Mouse (Mus musculus): ENCODE results near the gene Slc28a1. TPM values are rescaled to one million over a fixed set of nuclear protein-coding genes. Genes with fewer than 3 reads are reported as not detected.
"Not testable (repeated sequence)": the region's sequence is repeated elsewhere in the genome, so short reads cannot be mapped to it uniquely, and the experiment has no call there.

Gene Slc28a1
- total and polyA plus RNA-seq, 2 experiments from 2014 or later: 0.12 to 0.48 TPM

GRCm38 (mm10) chr7:81151216-81151615 lies 36.6 kb downstream of the Slc28a1 start:
- H3K27me3 ChIP-seq (ENCODE audit: insufficient read depth, low read length): no peaks in the 10 kb centered on the region
- H3K4me1 ChIP-seq (ENCODE audit: insufficient read depth): no peaks in the 10 kb centered on the region
- H3K4me2 ChIP-seq (ENCODE audit: low read depth): no peak overlapping the region
- DNase-seq (no peak), ATAC-seq (no peak)
- H3K9ac ChIP-seq: no peak overlapping the region
- no peak overlapping the region for H3K4me3 ChIP-seq (ENCODE audit: low read depth, low read length)
- WGBS: 94% methylated on average over 8 of the region's 8 CpGs
- H3K9me3 ChIP-seq (ENCODE audit: low read length): no peaks in the 10 kb centered on the region
- no peaks in the 10 kb centered on the region for H3K36me3 ChIP-seq (ENCODE audit: insufficient read depth)
- no peak for TF ChIP-seq CTCF (IDR thresholded peaks at IDR 0.05; ENCODE audit: low read depth)
- no peak overlapping the region for H3K27ac ChIP-seq (ENCODE audit: low read depth, low read length)

GRCm38 (mm10) chr7:81152306-81152705 lies 37.7 kb downstream of the Slc28a1 start:
- TF ChIP-seq CTCF (IDR thresholded peaks at IDR 0.05; ENCODE audit: low read depth): no peak
- Histone ChIP-seq H3K9me3 (ENCODE audit: low read length) (no peaks in the 10 kb centered on the region), H3K4me2 (ENCODE audit: low read depth) (no peak overlapping the region), H3K27ac (ENCODE audit: low read depth, low read length) (no peak overlapping the region), H3K27me3 (ENCODE audit: insufficient read depth, low read length) (no peaks in the 10 kb centered on the region), H3K4me1 (ENCODE audit: insufficient read depth) (no peaks in the 10 kb centered on the region), H3K36me3 (ENCODE audit: insufficient read depth) (no peaks in the 10 kb centered on the region), H3K4me3 (ENCODE audit: low read depth, low read length) (no peak overlapping the region), H3K9ac (no peak overlapping the region)
- 91% methylated on average over 10 of the region's 10 CpGs for WGBS
- ATAC-seq (no peak), DNase-seq (no peak)

GRCm38 (mm10) chr7:81152826-81153225 lies 38.2 kb downstream of the Slc28a1 start:
- Histone ChIP-seq H3K4me3 (ENCODE audit: low read depth, low read length) (no peak overlapping the region), H3K9ac (no peak overlapping the region), H3K36me3 (ENCODE audit: insufficient read depth) (no peaks in the 10 kb centered on the region), H3K27ac (ENCODE audit: low read depth, low read length) (no peak overlapping the region), H3K4me2 (ENCODE audit: low read depth) (no peak overlapping the region), H3K9me3 (ENCODE audit: low read length) (no peaks in the 10 kb centered on the region), H3K4me1 (ENCODE audit: insufficient read depth) (no peaks in the 10 kb centered on the region), H3K27me3 (ENCODE audit: insufficient read depth, low read length) (no peaks in the 10 kb centered on the region)
- ATAC-seq (no peak), DNase-seq (no peak)
- WGBS: 85% methylated on average over 7 of the region's 7 CpGs
- TF ChIP-seq CTCF (IDR thresholded peaks at IDR 0.05; ENCODE audit: low read depth): no peak

- Histone ChIP-seq H3K36me3 (ENCODE audit: insufficient read depth) (no peaks in the 10 kb centered on the region), H3K9me3 (ENCODE audit: low read length) (no peaks in the 10 kb centered on the region), H3K27me3 (ENCODE audit: insufficient read depth, low read length) (no peaks in the 10 kb centered on the region), H3K27ac (ENCODE audit: low read depth, low read length) (no peak overlapping the region), H3K4me3 (ENCODE audit: low read depth, low read length) (no peak overlapping the region), H3K4me1 (ENCODE audit: insufficient read depth) (no peaks in the 10 kb centered on the region), H3K4me2 (ENCODE audit: low read depth) (no peak overlapping the region), H3K9ac (no peak overlapping the region)
- 89% methylated on average over 6 of the region's 6 CpGs for WGBS
- no peak for ATAC-seq
- DNase-seq: no peak
- TF ChIP-seq CTCF (IDR thresholded peaks at IDR 0.05; ENCODE audit: low read depth): no peak
Measured at GRCm38 (mm10) chr7:81153327-81153726, 38.7 kb downstream of the Slc28a1 start.

DNA sequence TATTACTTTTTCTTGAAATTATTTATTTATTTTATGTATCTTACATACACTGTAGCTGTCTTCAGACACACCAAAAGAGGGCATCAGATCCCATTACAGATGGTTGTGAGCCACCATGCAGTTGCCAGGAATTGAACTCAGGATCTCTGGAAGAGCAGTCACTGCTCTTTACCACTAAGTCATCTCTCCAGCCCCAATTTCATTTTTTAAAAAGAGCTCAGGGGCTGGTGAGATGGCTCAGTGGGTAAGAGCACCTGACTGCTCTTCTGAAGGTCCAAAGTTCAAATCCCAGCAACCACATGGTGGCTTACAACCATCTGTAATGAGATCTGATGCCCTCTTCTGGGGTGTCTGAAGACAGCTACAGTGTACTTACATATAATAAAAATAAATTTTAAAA lies 39.6 kb downstream of the Slc28a1 start:
- H3K4me1 ChIP-seq (ENCODE audit: insufficient read depth); H3K9ac ChIP-seq; H3K4me2 ChIP-seq (ENCODE audit: low read depth); H3K9me3 ChIP-seq (ENCODE audit: low read length); ATAC-seq; H3K4me3 ChIP-seq (ENCODE audit: low read depth, low read length); H3K27ac ChIP-seq (ENCODE audit: low read depth, low read length); H3K27me3 ChIP-seq (ENCODE audit: insufficient read depth, low read length); DNase-seq; H3K36me3 ChIP-seq (ENCODE audit: insufficient read depth): not testable (repeated sequence)

- no peak overlapping the region for H3K9ac ChIP-seq
- peak; percentile 63 for ATAC-seq
- 0% methylated on average over 3 of the region's 3 CpGs for WGBS
Measured at GRCm38 (mm10) chr7:81154960-81155359, 40.4 kb downstream of the Slc28a1 start.

DNA sequence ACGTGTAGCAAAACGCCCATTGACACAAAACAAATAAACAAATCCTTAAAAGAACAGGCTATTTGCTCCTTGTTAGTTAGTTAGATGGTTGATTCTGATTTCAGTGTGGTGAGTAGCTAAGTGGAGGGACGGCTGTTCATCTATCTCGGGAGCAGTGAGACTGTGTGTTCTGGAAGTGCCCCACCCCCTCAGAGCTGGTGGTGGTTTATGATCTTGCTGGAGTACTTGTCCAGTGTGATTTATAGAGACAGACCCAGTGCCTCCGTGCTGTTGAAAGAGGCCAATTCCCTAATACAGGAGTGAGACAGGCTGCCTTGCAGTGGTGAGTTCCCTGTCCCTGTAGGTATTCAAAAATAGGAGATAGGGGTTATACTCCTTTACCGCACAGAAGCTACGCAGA lies 44.3 kb downstream of the Slc28a1 start:
- WGBS: 87% methylated on average over 7 of the region's 7 CpGs
- ATAC-seq (no peak), DNase-seq (no peak)
- H3K36me3 ChIP-seq (ENCODE audit: insufficient read depth): no peaks in the 10 kb centered on the region
- H3K4me1 ChIP-seq (ENCODE audit: insufficient read depth): no peaks in the 10 kb centered on the region
- H3K9me3 ChIP-seq (ENCODE audit: low read length): no peaks in the 10 kb centered on the region
- no peak for TF ChIP-seq CTCF (IDR thresholded peaks at IDR 0.05; ENCODE audit: low read depth)
- H3K27me3 ChIP-seq (ENCODE audit: insufficient read depth, low read length): no peaks in the 10 kb centered on the region
- H3K4me2 ChIP-seq (ENCODE audit: low read depth): no peak overlapping the region
- no peak overlapping the region for H3K4me3 ChIP-seq (ENCODE audit: low read depth, low read length)
- H3K27ac ChIP-seq (ENCODE audit: low read depth, low read length): no peak overlapping the region
- H3K9ac ChIP-seq: no peak overlapping the region

More at GRCm38 (mm10) chr7:81154960-81155359, 40.4 kb downstream of the Slc28a1 start:
- H3K9me3 ChIP-seq (ENCODE audit: low read length): no peaks in the 10 kb centered on the region
- no peaks in the 10 kb centered on the region for H3K36me3 ChIP-seq (ENCODE audit: insufficient read depth)
- no peak overlapping the region for H3K4me3 ChIP-seq (ENCODE audit: low read depth, low read length)
- peak; percentile 71 for DNase-seq
- no peaks in the 10 kb centered on the region for H3K4me1 ChIP-seq (ENCODE audit: insufficient read depth)
- H3K27me3 ChIP-seq (ENCODE audit: insufficient read depth, low read length): no peaks in the 10 kb centered on the region
- no peak overlapping the region for H3K27ac ChIP-seq (ENCODE audit: low read depth, low read length)
- H3K4me2 ChIP-seq (ENCODE audit: low read depth): no peak overlapping the region
- peak; percentile 81 for TF ChIP-seq CTCF (IDR thresholded peaks at IDR 0.05; ENCODE audit: low read depth)

DNA sequence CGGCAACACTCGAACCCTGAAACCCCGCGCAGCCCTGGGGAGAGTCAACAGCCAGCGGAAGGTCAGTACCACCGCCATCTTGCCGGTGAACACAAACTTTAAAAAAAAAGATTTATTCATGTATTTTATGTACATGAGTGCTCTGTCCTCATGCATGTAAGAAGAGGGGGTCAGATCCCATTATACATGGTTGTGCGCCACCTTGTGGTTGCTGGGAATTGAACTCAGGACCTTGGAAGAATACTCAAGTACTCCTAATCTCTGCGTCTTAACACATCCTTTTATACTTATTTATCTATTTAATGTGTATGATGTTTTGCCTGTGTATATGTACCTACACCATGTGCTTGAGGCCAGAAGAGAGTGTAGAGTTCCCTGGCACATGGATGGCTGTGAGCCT lies 47.1 kb downstream of the Slc28a1 start:
- ATAC-seq: peak; percentile 27; the same call in 1 of the 2 replicates
- Histone ChIP-seq H3K36me3 (ENCODE audit: insufficient read depth) (no peaks in the 10 kb centered on the region), H3K4me3 (ENCODE audit: low read depth, low read length) (no peak overlapping the region), H3K27me3 (ENCODE audit: insufficient read depth, low read length) (no peaks in the 10 kb centered on the region), H3K27ac (ENCODE audit: low read depth, low read length) (no peak overlapping the region), H3K4me1 (ENCODE audit: insufficient read depth) (no peaks in the 10 kb centered on the region), H3K9me3 (ENCODE audit: low read length) (no peaks in the 10 kb centered on the region), H3K4me2 (ENCODE audit: low read depth) (no peak overlapping the region), H3K9ac (no peak overlapping the region)
- WGBS: 74% methylated on average over 9 of the region's 9 CpGs
- peak; percentile 60 for DNase-seq
- TF ChIP-seq CTCF (IDR thresholded peaks at IDR 0.05; ENCODE audit: low read depth): peak; percentile 65

All from forebrain, postnatal 0 days (tissue).